Mouse (Mus musculus): ENCODE measurements around the gene P2ry10b. TPM values are rescaled to one million over a fixed set of nuclear protein-coding genes. Genes with fewer than 3 reads are reported as not detected.

Gene P2ry10b
- 1 to 10 TPM; 2.4 to 4.6 TPM for total RNA-seq (2023)

DNA sequence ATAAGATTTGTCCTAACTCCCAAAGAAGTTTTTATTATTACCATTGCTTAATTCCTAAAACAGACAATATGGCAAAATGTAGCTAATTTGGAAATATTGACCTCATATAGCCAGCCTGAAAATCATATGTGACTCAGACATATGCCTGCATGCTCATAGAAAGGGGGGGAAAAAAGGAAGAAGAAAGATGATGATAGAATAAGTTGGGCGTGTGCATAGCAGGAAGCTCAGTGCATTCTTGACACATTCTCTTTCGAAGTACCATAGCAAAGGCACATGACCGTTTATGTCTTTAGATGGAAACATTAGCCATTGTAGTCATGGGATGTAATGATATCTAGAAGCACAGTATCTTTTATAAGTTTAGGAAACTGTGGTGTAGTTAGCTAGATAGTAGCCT, at the start of gene P2ry10b:
TSS of gene P2ry10b (plus strand) at position 247 of the 400 bp plus-strand sequence.

Other genes starting within 250 kb of the P2ry10b start
- not detected for gene Lpar4, start 228.3 kb upstream of the P2ry10b start, total RNA-seq (2023)
- gene P2ry10, start 60.4 kb upstream of the P2ry10b start, total RNA-seq (2023) = under 1 TPM; 0.75 to 0.86 TPM
- gene Gpr174, start 107.0 kb downstream of the P2ry10b start, total RNA-seq (2023) = under 1 TPM in 1 of 2 experiments, not detected in 1; 0.35 TPM